Mouse (Mus musculus) embryo, embryonic 11.5 days (tissue): ENCODE measurements around the gene Irgm1.
"Not testable (repeated sequence)": the region's sequence is repeated elsewhere in the genome, so short reads cannot be mapped to it uniquely, and the experiment has no call there.

Experiments used
- DNase-seq: peaks from one replicate; pipeline ENCODE4 v3.0.0-alpha.2; 2012; ENCODE audit warnings: low read depth, low spot score

The Irgm1 gene

DNA sequence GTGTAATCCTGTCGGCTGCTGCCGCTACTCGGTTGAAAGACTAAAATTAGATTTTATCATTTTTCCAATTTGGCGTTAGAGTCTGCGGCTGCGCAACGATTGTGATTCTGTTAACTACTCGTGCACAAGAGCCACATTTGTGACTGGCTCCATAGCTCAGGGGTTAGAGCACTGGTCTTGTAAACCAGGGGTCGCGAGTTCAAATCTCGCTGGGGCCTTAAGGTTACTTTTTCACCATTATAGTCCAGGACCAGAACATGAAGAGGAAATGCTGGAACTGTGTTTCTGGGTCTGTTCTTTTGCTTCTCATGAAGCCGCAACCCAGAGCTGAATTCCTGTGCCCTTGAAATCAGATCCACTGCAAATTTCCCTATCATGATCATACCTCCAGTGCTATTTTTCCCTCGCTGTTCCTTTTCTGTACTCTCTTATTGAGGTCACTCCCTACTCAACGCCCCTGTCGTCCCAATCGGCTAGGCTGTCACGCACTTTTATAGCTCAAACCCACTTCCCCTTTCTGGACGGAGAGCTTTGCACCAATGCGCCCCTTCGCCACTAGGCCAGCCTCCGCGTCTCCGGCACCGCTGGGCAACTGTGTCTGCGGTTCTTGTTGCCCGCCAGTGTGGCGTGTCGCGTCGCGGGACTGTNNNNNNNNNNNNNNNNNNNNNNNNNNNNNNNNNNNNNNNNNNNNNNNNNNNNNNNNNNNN, 17.9 kb downstream of the Irgm1 start:
- peak; percentile 71 for DNase-seq

GRCm38 (mm10) chr11:48852624-48853473, 18.6 kb downstream of the Irgm1 start:
- DNase-seq, result no peak

- no peak for DNase-seq
Observed at GRCm38 (mm10) chr11:48852190-48852589, 19.3 kb downstream of the Irgm1 start.

DNA sequence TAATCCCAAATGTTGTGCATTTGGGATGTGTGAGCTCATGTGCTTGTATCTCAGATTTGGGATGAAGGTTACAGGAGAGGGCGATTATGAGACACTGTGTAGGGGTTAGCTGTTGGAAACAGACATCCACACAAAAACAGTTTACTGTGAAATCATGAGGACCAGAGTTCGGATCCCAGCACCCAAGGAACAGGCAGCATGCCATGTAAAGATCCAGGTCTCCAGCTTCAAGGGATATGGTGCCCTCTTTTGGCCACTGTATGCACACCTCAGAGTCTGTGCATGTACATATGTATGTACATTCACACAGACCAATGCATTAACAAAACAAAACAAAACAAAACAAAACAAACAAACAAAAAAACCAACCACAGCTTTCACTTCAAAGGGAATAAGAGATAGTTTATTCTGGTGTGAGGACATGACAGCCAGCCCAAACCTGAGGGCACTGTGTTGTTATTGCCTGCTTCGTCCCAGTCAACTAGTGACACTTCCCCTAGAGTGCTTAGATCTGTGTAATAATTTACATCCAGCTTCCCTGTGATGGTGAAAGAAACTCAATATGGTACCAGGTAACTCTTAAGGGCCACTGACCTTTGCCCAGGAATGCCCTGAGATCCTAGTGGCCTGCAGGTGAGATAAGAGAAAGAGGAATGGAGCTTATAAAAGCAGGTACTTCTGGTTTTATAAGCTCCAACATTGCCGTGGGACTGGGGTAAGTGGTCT, 20.1 kb downstream of the Irgm1 start:
- no peak for DNase-seq

- no peak for DNase-seq
Observed at GRCm38 (mm10) chr11:48850240-48850639, 21.2 kb downstream of the Irgm1 start.

GRCm38 (mm10) chr11:48846881-48847280, 24.6 kb downstream of the Irgm1 start:
- no peak for DNase-seq

DNA sequence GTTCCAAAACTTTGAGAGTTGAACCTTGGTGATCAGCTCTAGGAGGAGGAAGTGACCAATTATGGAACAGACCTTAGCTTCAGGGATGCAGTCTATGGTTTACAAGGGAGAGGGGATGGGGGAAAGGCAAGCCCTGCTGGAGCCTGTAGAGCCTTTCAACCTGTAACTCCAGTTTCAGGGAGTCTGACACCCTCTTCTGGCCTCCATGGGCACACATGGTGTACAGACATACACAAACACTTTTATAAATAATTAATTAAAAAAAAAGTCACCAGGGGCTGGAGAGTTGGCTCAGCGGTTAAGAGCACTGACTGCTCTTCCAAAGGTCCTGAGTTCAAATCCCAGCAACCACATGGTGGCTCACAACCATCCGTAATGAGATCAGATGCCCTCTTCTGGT, 25.1 kb downstream of the Irgm1 start:
- DNase-seq, result not testable (repeated sequence)

GRCm38 (mm10) chr11:48845244-48845815, 26.2 kb downstream of the Irgm1 start:
- no peak for DNase-seq

DNA sequence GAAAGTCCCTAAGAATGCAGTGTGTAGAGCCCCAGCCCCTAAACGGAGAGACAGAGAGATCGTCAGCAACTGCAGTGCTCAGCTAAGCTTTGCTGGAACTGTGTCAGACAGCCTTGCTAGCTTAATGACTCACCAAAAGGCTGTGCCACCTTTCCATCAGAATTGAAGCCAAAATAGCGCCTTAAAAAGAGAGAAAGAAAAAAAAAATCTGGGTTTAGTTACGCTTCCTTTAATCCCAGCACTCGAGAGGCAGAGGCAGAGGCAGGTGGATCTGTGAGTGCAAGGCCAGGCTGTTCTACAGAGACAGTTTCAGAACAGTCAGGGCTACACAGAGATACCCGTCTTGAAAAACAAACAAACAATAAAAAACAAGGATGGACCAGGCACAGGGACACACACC, 27.2 kb downstream of the Irgm1 start:
- no peak for DNase-seq

GRCm38 (mm10) chr11:48843202-48843601, 28.3 kb downstream of the Irgm1 start:
- no peak for DNase-seq

GRCm38 (mm10) chr11:48842378-48842792, 29.1 kb downstream of the Irgm1 start:
- DNase-seq, result no peak

DNA sequence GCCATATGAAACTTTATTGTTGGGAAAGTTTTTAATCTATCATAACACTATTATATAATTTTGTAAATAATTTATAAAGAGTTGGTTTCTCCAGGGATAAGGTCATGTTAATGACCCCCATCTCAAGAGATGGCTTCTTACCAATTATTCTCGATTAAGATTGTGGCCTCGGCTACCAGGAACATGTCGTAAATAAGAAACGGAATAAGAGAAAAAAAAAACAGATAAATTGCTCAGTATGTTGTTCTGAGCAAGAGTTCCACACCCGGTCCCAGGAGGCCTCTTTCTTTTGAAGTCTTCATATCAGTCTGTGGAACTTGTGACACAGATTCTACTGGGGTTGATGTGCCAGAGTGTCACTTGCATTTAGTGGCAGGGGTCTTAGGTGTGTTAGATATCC, 30.3 kb downstream of the Irgm1 start:
- DNase-seq, result no peak

GRCm38 (mm10) chr11:48840805-48841204, 30.7 kb downstream of the Irgm1 start:
- no peak for DNase-seq

GRCm38 (mm10) chr11:48838879-48839680, 32.4 kb downstream of the Irgm1 start:
- no peak for DNase-seq

DNA sequence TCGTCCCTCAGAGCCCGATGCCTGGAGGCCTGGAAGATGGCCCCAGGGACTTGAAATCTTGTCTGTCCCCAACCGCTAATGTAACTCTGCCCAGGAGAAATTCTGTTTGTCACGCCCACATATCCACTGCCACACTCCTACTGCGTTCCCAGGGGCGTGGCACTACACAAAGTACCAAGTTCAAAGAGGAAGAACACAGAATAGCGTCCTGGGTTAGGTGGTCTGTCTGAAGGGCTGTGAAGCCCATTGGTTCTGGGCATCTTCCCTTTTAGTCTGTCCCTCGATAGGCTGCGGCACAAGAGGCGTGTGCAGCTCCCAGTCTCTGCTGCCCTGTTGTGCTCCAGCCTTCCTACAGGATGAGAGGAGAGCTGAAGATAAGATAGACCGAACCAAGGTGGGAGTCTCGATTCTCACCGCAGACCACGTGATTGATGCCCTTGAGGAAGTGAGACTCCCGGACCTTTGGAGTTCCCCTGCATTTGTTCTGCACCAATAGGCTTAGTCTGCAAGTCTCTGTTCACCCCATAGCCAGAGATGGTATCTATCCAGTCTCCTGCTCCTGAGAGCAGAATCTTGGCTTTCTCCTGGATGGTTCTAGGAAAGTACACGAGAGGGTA, 33.2 kb downstream of the Irgm1 start:
- no peak for DNase-seq

GRCm38 (mm10) chr11:48837310-48838180, 33.9 kb downstream of the Irgm1 start:
- DNase-seq, result no peak

GRCm38 (mm10) chr11:48836990-48837309, 34.5 kb downstream of the Irgm1 start:
- DNase-seq, result no peak

- DNase-seq, result no peak
Observed at GRCm38 (mm10) chr11:48835923-48836322, 35.6 kb downstream of the Irgm1 start.

- peak; percentile 85 for DNase-seq
Observed at GRCm38 (mm10) chr11:48833731-48834639, 37.5 kb downstream of the Irgm1 start.
